ENCODE assay signal across 11 mouse cellular contexts in genomic region chr13:104632427-104633167, GRCm38 (mm10).
DNase-seq lines count a peak whose midpoint lies in the region; ATAC-seq and TF ChIP-seq lines count a peak whose summit lies in the region.
"Had no signal": no experiment of that assay in that cellular context is flagged by ENCODE, and none has a peak within 500 bp of the region (broad histone marks: within the 10 kb centered on the region; RNA-seq: fewer than 3 reads in every experiment).

No protein-coding gene starts in this region.

- H3K4me3 ChIP-seq in lung, embryonic 14.5 days (ENCODE audit: low read depth, low read length): no peak overlapping the region
- H3K4me3 ChIP-seq in heart, embryonic 13.5 days: no peak overlapping the region
- H3K4me3 ChIP-seq in stomach, embryonic 14.5 days (ENCODE audit: low read depth, low read length): no peak overlapping the region
- H3K4me3 ChIP-seq: liver, embryonic 15.5 days had no signal

- no peak overlapping the region for H3K4me2 ChIP-seq in lung, embryonic 14.5 days
- peak overlapping the region; percentile 16; the same call in 1 of the 2 replicates for H3K4me2 ChIP-seq in heart, embryonic 13.5 days
- no peak overlapping the region for H3K4me2 ChIP-seq in stomach, embryonic 14.5 days (replicated peaks; ENCODE audit: low read depth, low read length)
- H3K4me2 ChIP-seq: liver, embryonic 15.5 days had no signal

- peak; percentile 44 for DNase-seq in heart, adult 18-20 months
- no peak for DNase-seq in heart, postnatal 14 days
- peak; percentile 86 for DNase-seq in lung, embryonic 14.5 days
- no peak for DNase-seq in lung, postnatal 25 days (ENCODE audit: low spot score)
- no peak for DNase-seq in testis, postnatal 14 days (ENCODE audit: low spot score)
- DNase-seq: gastrocnemius, postnatal 36 days had no signal

- intact Hi-C loops in heart, postnatal 14 days (cut with DNase I): no loop called here

- H3K36me3 ChIP-seq in lung, embryonic 14.5 days (ENCODE audit: insufficient read depth): peaks cover 7% of the 10 kb centered on the region; the same call in 1 of the 2 replicates
- H3K36me3 ChIP-seq in heart, embryonic 13.5 days: peaks cover 6% of the 10 kb centered on the region
- H3K36me3 ChIP-seq in stomach, embryonic 14.5 days (ENCODE audit: control insufficient read depth, insufficient read depth, low read length): no peaks in the 10 kb centered on the region
- H3K36me3 ChIP-seq: liver, embryonic 15.5 days had no signal

- 32% methylated on average over 7 of the region's 7 CpGs for WGBS in lung, embryonic 14.5 days
- WGBS in heart, embryonic 13.5 days: 18% methylated on average over 7 of the region's 7 CpGs
- WGBS in stomach, embryonic 14.5 days: 36% methylated on average over 7 of the region's 7 CpGs

- no peaks in the 10 kb centered on the region for H3K9me3 ChIP-seq in lung, embryonic 14.5 days (ENCODE audit: low read depth, low read length)
- H3K9me3 ChIP-seq in heart, embryonic 13.5 days: no peaks in the 10 kb centered on the region
- no peaks in the 10 kb centered on the region for H3K9me3 ChIP-seq in stomach, embryonic 14.5 days (ENCODE audit: control insufficient read depth, low read depth, low read length)
- H3K9me3 ChIP-seq: liver, embryonic 15.5 days had no signal

- TF ChIP-seq CTCF in lung, embryonic 14.5 days (IDR thresholded peaks at IDR 0.05; ENCODE audit: low read depth): no peak

- ATAC-seq in lung, embryonic 14.5 days (ENCODE audit: insufficient read depth): peak; percentile 68
- peak; percentile 34; the same call in 1 of the 2 replicates for ATAC-seq in heart, embryonic 13.5 days (ENCODE audit: extremely low read depth, insufficient number of reproducible peaks, low FRiP score, low TSS enrichment)
- no peak for ATAC-seq in stomach, embryonic 14.5 days (ENCODE audit: insufficient number of reproducible peaks, insufficient read depth, low FRiP score, low read depth)
- ATAC-seq in cerebellum, adult (ENCODE audit: insufficient number of reproducible peaks, low FRiP score, low TSS enrichment): no peak
- ATAC-seq: CD4-positive, CD25-positive, alpha-beta regulatory T cell, adult 4 months had no signal

- H3K9ac ChIP-seq in lung, embryonic 14.5 days: no peak overlapping the region
- 0 out of 2 replicates have a peak overlapping the region, but pooled peaks have one; percentile 42 for H3K9ac ChIP-seq in heart, embryonic 13.5 days
- H3K9ac ChIP-seq in stomach, embryonic 14.5 days (replicated peaks; ENCODE audit: low read depth, low read length): no peak overlapping the region
- H3K9ac ChIP-seq: liver, embryonic 15.5 days had no signal

- 0 out of 2 replicates have a peak, but pooled peaks cover 6% of the 10 kb centered on the region for H3K4me1 ChIP-seq in lung, embryonic 14.5 days (ENCODE audit: insufficient read depth)
- peaks cover 68% of the 10 kb centered on the region for H3K4me1 ChIP-seq in heart, embryonic 13.5 days
- peaks cover 23% of the 10 kb centered on the region for H3K4me1 ChIP-seq in stomach, embryonic 14.5 days (ENCODE audit: control insufficient read depth, insufficient read depth, low read length)

- peak overlapping the region; percentile 54 for H3K27ac ChIP-seq in lung, embryonic 14.5 days (ENCODE audit: low read depth)
- H3K27ac ChIP-seq in heart, embryonic 13.5 days (replicated peaks): peak overlapping the region; percentile 82
- H3K27ac ChIP-seq in stomach, embryonic 14.5 days (ENCODE audit: low read length): peak overlapping the region; percentile 81
- H3K27ac ChIP-seq: liver, embryonic 15.5 days had no signal

- no peaks in the 10 kb centered on the region for H3K27me3 ChIP-seq in lung, embryonic 14.5 days (ENCODE audit: insufficient read depth, low read length)
- no peaks in the 10 kb centered on the region for H3K27me3 ChIP-seq in heart, embryonic 13.5 days (replicated peaks)
- no peaks in the 10 kb centered on the region for H3K27me3 ChIP-seq in stomach, embryonic 14.5 days (ENCODE audit: control insufficient read depth, insufficient read depth, low read length)
- H3K27me3 ChIP-seq: liver, embryonic 15.5 days had no signal

Comparison
In these comparisons a context has a peak if more than half of its experiments do, and no peak if none do; other contexts are left out.
1. DNase-seq: peak in heart, adult 18-20 months (2 of 2) and lung, embryonic 14.5 days (single experiment); none in heart, postnatal 14 days (0 of 2), lung, postnatal 25 days (single experiment) and testis, postnatal 14 days (single experiment).
2. ATAC-seq: peak in lung, embryonic 14.5 days (single experiment) and heart, embryonic 13.5 days (single experiment); none in stomach, embryonic 14.5 days (single experiment) and cerebellum, adult (single experiment).
3. Peak in every context shown above with its lines, with median percentiles within 50 percentile points of each other: H3K27ac ChIP-seq.